Mouse (Mus musculus) gastrocnemius, postnatal 25 days (tissue): ENCODE data around the gene Gm26661. TPM values are rescaled to one million over a fixed set of nuclear protein-coding genes. Genes with fewer than 3 reads are reported as not detected.

Experiments
- DNase-seq: peaks from one replicate; pipeline ENCODE4 v3.0.0; 2022
- total RNA-seq, 2 experiments: library from RNA; stranded (reverse); gene quantifications; 1 replicate in 1 of 2; 2 replicates in 1 of 2; pipeline ENCODE4 v1.2.3; 2021

Gm26661 gene
- total RNA-seq, 2 experiments from 2014 or later, result not detected

GRCm38 (mm10) chr14:7821341-7821740, 30.0 kb downstream of the Gm26661 start:
- DNase-seq, result peak; percentile 21

- peak; percentile 66 for DNase-seq
These were observed 31.3 kb downstream of the Gm26661 start for GRCm38 (mm10) chr14:7822693-7823092.

GRCm38 (mm10) chr14:7824651-7825268, 33.4 kb downstream of the Gm26661 start:
- DNase-seq, result no peak

DNA sequence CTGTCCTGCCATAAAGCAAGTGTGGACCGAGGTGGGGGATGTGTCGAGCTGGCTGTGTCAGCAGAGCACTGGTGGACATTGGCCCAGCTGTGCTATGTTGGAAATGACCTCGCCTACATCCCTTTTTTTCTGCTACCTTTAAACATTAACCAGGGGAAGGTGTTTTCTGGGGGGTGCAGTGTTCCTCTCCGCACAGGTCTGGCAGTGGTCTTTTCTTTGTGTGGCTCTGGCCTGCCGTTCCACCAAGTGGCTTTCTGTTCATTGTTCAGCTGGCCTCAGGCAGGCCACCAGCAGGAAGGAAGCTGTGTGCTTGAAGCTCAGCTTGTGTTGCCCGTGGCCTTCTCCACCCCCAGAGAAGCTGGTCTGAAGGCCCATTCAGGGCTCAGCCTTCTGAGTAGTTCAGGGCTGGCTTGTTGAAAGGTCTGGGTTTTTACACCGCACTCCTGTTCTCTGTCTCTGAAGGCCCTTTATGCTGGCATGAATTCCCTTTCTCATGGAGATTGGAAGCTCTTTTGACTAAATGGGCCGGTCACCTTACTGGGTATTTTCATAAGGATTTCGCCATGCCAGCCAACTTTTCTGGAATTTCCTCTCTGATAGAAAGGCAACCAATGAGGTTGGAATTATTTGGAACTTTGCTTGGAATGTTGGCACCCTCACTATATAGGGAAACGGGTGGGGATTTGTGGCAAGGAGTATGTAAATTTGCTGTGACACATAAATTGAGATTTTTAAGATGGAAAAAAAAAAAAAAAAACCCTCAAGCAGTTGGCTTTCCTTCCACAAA, 35.0 kb downstream of the Gm26661 start:
- DNase-seq, result no peak

- DNase-seq, result no peak
These were observed 37.8 kb downstream of the Gm26661 start for GRCm38 (mm10) chr14:7829181-7829580.

GRCm38 (mm10) chr14:7831770-7832439, 40.5 kb downstream of the Gm26661 start:
- no peak for DNase-seq

GRCm38 (mm10) chr14:7832440-7832783, 41.0 kb downstream of the Gm26661 start:
- DNase-seq, result no peak

GRCm38 (mm10) chr14:7833458-7833857, 42.1 kb downstream of the Gm26661 start:
- DNase-seq, result no peak

- DNase-seq, result no peak
These were observed 47.2 kb downstream of the Gm26661 start for GRCm38 (mm10) chr14:7838564-7839089.

GRCm38 (mm10) chr14:7839950-7840514, 48.6 kb downstream of the Gm26661 start:
- no peak for DNase-seq

Other genes with a start within 250 kb of the Gm26661 start
- under 1 TPM; 0.49 to 0.75 TPM for gene Gm3558, start 223.0 kb upstream of the Gm26661 start, total RNA-seq
- not detected for gene Gm10338, start 196.0 kb upstream of the Gm26661 start, total RNA-seq
- gene Gm10128, start 147.6 kb upstream of the Gm26661 start, total RNA-seq, result not detected
- gene Flnb, start 26.4 kb downstream of the Gm26661 start, total RNA-seq, result 10 to 100 TPM in 1 of 2 experiments, 1 to 10 TPM in 1; 9.2 to 11.6 TPM
- gene Gm45521, start 165.7 kb downstream of the Gm26661 start, total RNA-seq, result not detected
- not detected for gene Dnase1l3, start 203.0 kb downstream of the Gm26661 start, total RNA-seq
- 1 to 10 TPM; 4.0 to 4.2 TPM for gene Abhd6, start 211.3 kb downstream of the Gm26661 start, total RNA-seq